Mouse (Mus musculus): ENCODE data around the gene Stradb. TPM values are rescaled to one million over a fixed set of nuclear protein-coding genes. Genes with fewer than 3 reads are reported as not detected.

Stradb gene
- total RNA-seq, 1 experiment from 2014 or later = 51.1 TPM

- no peak for DNase-seq
Observed at GRCm38 (mm10) chr1:58959682-58960081, 13.6 kb upstream of the Stradb start.

DNA sequence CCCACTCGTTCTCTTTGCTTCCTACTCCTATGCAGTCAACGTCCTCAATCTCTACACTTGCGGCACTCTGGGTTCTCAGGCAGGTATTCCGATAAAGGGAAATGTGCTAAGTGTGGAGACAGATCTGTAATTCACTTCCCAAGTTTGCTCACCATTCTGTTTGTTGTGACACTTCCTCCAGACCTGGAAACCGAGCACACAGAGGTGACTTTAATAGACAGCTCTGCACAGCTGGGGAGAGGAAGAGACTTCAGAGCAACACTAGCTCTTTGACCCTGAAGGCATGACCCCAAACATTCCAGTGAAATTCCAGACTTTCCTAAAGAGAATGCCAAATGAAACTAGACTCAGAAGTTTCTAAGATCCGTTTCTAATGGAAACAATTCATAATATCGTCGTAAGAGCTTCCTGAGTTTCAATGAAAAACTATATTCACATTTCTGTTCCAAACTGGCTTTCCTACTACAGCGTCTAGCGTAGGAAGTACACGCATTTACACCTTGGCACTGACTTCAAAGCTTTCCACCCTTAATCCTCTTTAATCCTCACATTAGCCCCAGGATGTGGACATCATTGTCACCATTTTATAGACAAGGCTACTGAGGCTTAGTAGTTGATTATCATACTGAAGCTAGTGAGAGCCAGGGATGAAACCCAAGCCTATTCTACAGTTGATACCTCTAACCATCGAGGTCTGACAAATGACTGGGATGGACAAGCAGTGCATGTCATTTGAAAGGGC lies 12.0 kb upstream of the Stradb start:
- no peak for DNase-seq

GRCm38 (mm10) chr1:58962418-58962817 lies 10.9 kb upstream of the Stradb start:
- no peak for DNase-seq

- no peak for DNase-seq
Observed at GRCm38 (mm10) chr1:58962865-58963264, 10.5 kb upstream of the Stradb start.

GRCm38 (mm10) chr1:58967534-58967933 lies 5.8 kb upstream of the Stradb start:
- no peak for DNase-seq

GRCm38 (mm10) chr1:58970054-58970453 lies 3.3 kb upstream of the Stradb start:
- no peak for DNase-seq

DNA sequence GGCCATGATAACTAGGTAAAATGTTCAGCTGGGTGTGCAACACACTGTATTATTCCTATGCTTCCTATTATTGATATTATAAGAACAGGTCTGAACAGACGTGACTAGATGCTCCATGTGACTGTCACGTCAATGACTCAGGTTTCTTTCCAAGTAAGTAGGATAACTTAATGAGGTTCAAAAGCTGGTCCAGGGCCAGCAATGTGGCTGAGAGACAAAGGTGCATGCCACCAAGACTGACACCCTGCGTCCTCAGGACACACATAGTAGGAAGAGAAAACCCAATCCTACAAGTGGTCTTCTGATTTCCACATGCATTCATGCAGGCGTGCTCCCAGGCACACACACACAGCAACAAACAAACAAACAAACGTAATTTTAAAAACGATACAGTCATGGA lies 2.2 kb upstream of the Stradb start:
- DNase-seq = no peak

DNA sequence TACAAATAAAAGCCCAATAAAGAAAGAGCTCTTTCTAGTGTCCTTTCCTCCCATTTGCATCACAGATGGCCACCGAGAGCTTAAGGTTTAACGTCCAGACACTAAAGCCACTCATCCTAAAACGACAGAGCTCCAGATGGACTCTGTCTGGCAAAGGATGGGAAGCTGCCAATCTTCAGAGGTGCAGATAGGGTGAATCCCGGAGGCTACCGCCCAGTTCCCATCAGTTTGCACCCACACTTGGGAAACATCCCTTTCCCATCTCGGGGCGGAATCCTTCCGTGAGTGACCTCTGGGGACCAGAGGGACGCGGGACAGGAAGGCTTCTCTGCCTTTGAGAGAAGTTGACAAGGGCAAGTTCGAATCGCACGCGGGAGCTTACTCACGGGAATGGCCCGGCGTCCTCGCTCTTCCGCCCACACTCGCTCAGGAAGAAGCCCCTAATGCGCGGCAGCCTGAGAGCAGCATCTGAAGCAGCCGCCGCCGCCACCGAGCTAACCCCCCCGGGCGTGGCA lies 414 bp upstream of the Stradb start:
- no peak for DNase-seq

GRCm38 (mm10) chr1:58982276-58982675 lies 9.0 kb downstream of the Stradb start:
- DNase-seq = no peak

- DNase-seq = no peak
Observed at GRCm38 (mm10) chr1:58984586-58984985, 11.3 kb downstream of the Stradb start.

DNA sequence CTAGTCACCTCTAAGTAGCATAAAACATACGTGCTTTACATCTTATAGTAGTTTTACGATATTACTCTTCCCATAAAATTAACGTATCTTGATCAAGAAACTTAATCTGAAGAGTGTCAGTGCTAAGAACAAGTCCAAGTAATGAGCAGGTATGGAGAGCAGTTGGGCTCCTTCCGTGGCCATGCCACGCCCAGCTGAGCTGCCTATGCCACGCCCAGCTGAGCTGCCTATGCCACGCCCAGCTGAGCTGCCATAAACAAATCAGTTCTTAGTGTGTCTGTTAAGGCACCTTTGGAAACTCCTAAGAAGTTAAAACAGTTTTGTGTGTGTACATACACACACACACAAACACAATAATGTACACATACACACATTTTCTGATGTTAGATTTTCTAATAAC lies 19.8 kb downstream of the Stradb start:
- no peak for DNase-seq

GRCm38 (mm10) chr1:58993723-58994122 lies 20.4 kb downstream of the Stradb start:
- DNase-seq = no peak

- DNase-seq = no peak
Observed at GRCm38 (mm10) chr1:58995313-58995712, 22.0 kb downstream of the Stradb start.

DNA sequence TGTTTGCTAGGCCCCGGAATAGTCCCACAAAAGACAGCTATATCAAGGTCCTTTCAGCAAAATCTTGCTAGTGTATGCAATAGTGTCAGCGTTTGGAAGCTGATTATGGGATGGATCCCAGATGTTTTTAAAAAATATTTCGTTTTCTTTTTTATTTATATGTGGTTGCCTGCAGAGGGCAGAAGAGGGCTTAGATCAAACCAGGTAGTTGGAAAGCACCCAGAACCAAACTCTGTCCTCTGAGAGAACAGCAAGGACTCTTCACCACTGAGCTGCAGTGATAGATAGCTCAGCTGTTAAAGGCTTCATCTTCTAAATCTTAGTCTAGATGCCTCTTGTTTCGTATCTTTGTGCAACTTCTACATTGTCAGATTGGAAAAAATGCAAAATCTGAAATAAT lies 35.9 kb downstream of the Stradb start:
- peak; percentile 44 for DNase-seq

GRCm38 (mm10) chr1:59021556-59021955 lies 48.2 kb downstream of the Stradb start:
- no peak for DNase-seq

- DNase-seq = no peak
Observed at GRCm38 (mm10) chr1:59037723-59038122, 64.4 kb downstream of the Stradb start.

Other genes with a start within 250 kb of the Stradb start
- 20.2 and 25.4 TPM in 2 replicates for gene Casp8, start 178.1 kb upstream of the Stradb start, total RNA-seq (2021)
- gene Trak2, start 92 bp upstream of the Stradb start, total RNA-seq (2021) = 44.5 and 55.7 TPM in 2 replicates
- not detected in 2 replicates for gene C2cd6, start 121.4 kb downstream of the Stradb start, total RNA-seq (2021)
- 16.1 and 17.1 TPM in 2 replicates for gene Tmem237, start 146.9 kb downstream of the Stradb start, total RNA-seq (2021)
- 0.23 and 0.33 TPM in 2 replicates for gene Mpp4, start 189.9 kb downstream of the Stradb start, total RNA-seq (2021)